Mouse (Mus musculus): ENCODE data around the gene Fkbp6.

- TF ChIP-seq CTCF (IDR thresholded peaks at IDR 0.05) (no peak), EP300 (IDR thresholded peaks at IDR 0.05) (no peak)
These were observed 20.4 kb downstream of the Fkbp6 start for GRCm38 (mm10) chr5:135329471-135329870.
